ENCODE assay signal across 9 mouse cellular contexts in the genomic region with DNA sequence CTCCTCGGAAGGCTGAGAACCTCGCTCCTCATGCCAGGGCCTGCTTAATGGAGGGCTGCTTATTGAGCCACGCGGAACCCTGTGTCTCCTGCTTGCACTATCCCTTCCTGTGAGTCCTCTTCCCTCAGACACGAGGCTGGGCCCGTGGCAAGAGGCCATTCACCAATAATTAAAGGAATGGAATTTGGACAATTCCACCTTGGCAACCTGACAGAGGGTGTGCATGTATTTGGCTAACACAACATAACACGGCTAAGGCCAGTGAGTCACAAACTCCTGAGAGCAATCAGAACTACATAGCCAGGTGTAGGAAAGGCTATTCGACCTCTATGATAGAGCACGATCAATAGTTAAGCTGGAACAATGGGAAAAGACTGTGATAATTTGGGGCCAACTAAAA. TPM values are rescaled to one million over a fixed set of nuclear protein-coding genes. Genes with fewer than 3 reads are reported as not detected.
DNase-seq lines count a peak whose midpoint lies in the region; ATAC-seq lines count a peak whose summit lies in the region.
"Had no signal": no experiment of that assay in that cellular context is flagged by ENCODE, and none has a peak within 500 bp of the region (broad histone marks: within the 10 kb centered on the region; RNA-seq: fewer than 3 reads in every experiment).

No protein-coding gene starts in this region.

- no peak overlapping the region for H3K4me2 ChIP-seq in kidney, embryonic 16.5 days (replicated peaks; ENCODE audit: low read depth, low read length)
- H3K4me2 ChIP-seq: forebrain, embryonic 13.5 days; hindbrain, embryonic 15.5 days had no signal

- DNase-seq in kidney, adult 18-20 months = peak; percentile 88
- DNase-seq in cerebellum, postnatal 14 days = peak; percentile 51 to 58
- peak; percentile 92 to 94 for DNase-seq in kidney, postnatal 25 days
- DNase-seq in lung, postnatal 36 days = peak; percentile 87
- no peak for DNase-seq in embryo, embryonic 10.5 days (ENCODE audit: low spot score)
- DNase-seq in ovary, adult 18-20 months (ENCODE audit: low spot score) = no peak

- H3K9me3 ChIP-seq in kidney, embryonic 16.5 days (ENCODE audit: low read length) = no peaks in the 10 kb centered on the region
- H3K9me3 ChIP-seq: forebrain, embryonic 13.5 days; hindbrain, embryonic 15.5 days had no signal

- H3K4me3 ChIP-seq in kidney, embryonic 16.5 days (ENCODE audit: low read length) = no peak overlapping the region
- H3K4me3 ChIP-seq: forebrain, embryonic 13.5 days; hindbrain, embryonic 15.5 days had no signal

- H3K9ac ChIP-seq in kidney, embryonic 16.5 days (replicated peaks; ENCODE audit: low read length) = no peak overlapping the region
- H3K9ac ChIP-seq: forebrain, embryonic 13.5 days; hindbrain, embryonic 15.5 days had no signal

- H3K4me1 ChIP-seq in kidney, embryonic 16.5 days (ENCODE audit: insufficient read depth, low read length) = no peaks in the 10 kb centered on the region; the same call in 1 of the 2 replicates

- no peaks in the 10 kb centered on the region for H3K27me3 ChIP-seq in kidney, embryonic 16.5 days (ENCODE audit: insufficient read depth, low read length)
- H3K27me3 ChIP-seq: forebrain, embryonic 13.5 days; hindbrain, embryonic 15.5 days had no signal

- no peak overlapping the region for H3K27ac ChIP-seq in kidney, embryonic 16.5 days (ENCODE audit: low read length)
- H3K27ac ChIP-seq: forebrain, embryonic 13.5 days; hindbrain, embryonic 15.5 days had no signal

- no peaks in the 10 kb centered on the region for H3K36me3 ChIP-seq in kidney, embryonic 16.5 days (ENCODE audit: insufficient read depth, low read length)
- H3K36me3 ChIP-seq: hindbrain, embryonic 15.5 days had no signal

- no peak for ATAC-seq in kidney, embryonic 16.5 days (ENCODE audit: low FRiP score, low TSS enrichment)
- ATAC-seq: forebrain, embryonic 13.5 days had no signal

- 72% methylated on average over 9 of the region's 9 CpGs for WGBS in kidney, embryonic 16.5 days

RNA-seq across cellular contexts. Expression of gene Slc22a4, which starts 23.7 kb away (rescaled TPM):
- 1.00 and 1.2 TPM in 2 replicates for polyA plus RNA-seq in kidney, embryonic 16.5 days (2015; fragmentation: Nextera tagmentation; extraction: Ambion mirVana)

RNA-seq across cellular contexts. Expression of gene Slc22a21, which starts 24.1 kb away (rescaled TPM):
- polyA plus RNA-seq in kidney, embryonic 16.5 days (2015; fragmentation: Nextera tagmentation; extraction: Ambion mirVana) = 4.2 and 5.4 TPM in 2 replicates

Comparison
In these comparisons a context has a peak if more than half of its experiments do, and no peak if none do; other contexts are left out.
1. DNase-seq: peak in kidney, adult 18-20 months (single experiment), cerebellum, postnatal 14 days (2 of 2), kidney, postnatal 25 days (2 of 2) and lung, postnatal 36 days (single experiment); none in embryo, embryonic 10.5 days (single experiment) and ovary, adult 18-20 months (single experiment).